Mouse (Mus musculus): ENCODE measurements around the gene Pramel3.
"Not testable (repeated sequence)": the region's sequence is repeated elsewhere in the genome, so short reads cannot be mapped to it uniquely, and the experiment has no call there.

Pramel3 gene

GRCm38 (mm10) chrX:135302007-135302406, at the start of gene Pramel3:
TSS of gene Pramel3 (plus strand) at chrX:135302307.
- not testable (repeated sequence) for DNase-seq (ENCODE audit: low spot score)

GRCm38 (mm10) chrX:135360685-135361084, 58.6 kb downstream of the Pramel3 start:
- not testable (repeated sequence) for DNase-seq (ENCODE audit: low spot score)

- not testable (repeated sequence) for DNase-seq (ENCODE audit: low spot score)
Measured at GRCm38 (mm10) chrX:135361943-135362342, 59.8 kb downstream of the Pramel3 start.

Measured in yolk sac, embryonic 10.5 days (tissue).